Mouse (Mus musculus) heart, postnatal 0 days (tissue): ENCODE measurements at regions not wholly inside any gene's neighbourhood (a gene's known extent, or its start where the extent isn't known, plus 50 kb on each side); places are given as distances from the start of the nearest gene placed in this dataset.

Experiments
- CTCF ChIP-seq: IDR thresholded peaks from 2 replicates; pipeline ENCODE4 v1.5.1; 2016; ENCODE audit warnings: antibody characterized with exemption, control low read depth, low read depth
- EP300 ChIP-seq: IDR thresholded peaks from 2 replicates; pipeline ENCODE4 v1.6.1; 2016; ENCODE audit warnings: antibody characterized with exemption, low read depth

- TF ChIP-seq CTCF (no peak), EP300 (no peak)
Measured at GRCm38 (mm10) chr5:106055221-106055620, 178.9 kb downstream of the Zfp326 start.
